Mouse (Mus musculus) thymus, postnatal 36 days (tissue): Measurements from ENCODE around the gene Adgrf5.
"Not testable (repeated sequence)": the region's sequence is repeated elsewhere in the genome, so short reads cannot be mapped to it uniquely, and the experiment has no call there.

Experiments used
- DNase-seq, 2 experiments: peaks; one replicate each; pipeline ENCODE4 v3.0.0; 2022; ENCODE audit warnings: mixed read lengths in 2 of 2

Gene Adgrf5

GRCm38 (mm10) chr17:43472558-43472957, 112.3 kb downstream of the Adgrf5 start:
- DNase-seq, result no peak

- no peak for DNase-seq
Observed at GRCm38 (mm10) chr17:43474775-43475174, 114.5 kb downstream of the Adgrf5 start.

GRCm38 (mm10) chr17:43477621-43478020, 117.4 kb downstream of the Adgrf5 start:
- DNase-seq, result no peak

GRCm38 (mm10) chr17:43485982-43486381, 125.7 kb downstream of the Adgrf5 start:
- no peak for DNase-seq

GRCm38 (mm10) chr17:43488439-43489151, 128.3 kb downstream of the Adgrf5 start:
- DNase-seq, result no peak

GRCm38 (mm10) chr17:43490371-43490770, 130.1 kb downstream of the Adgrf5 start:
- DNase-seq, result not testable (repeated sequence)

GRCm38 (mm10) chr17:43495502-43495901, 135.3 kb downstream of the Adgrf5 start:
- DNase-seq, result no peak

GRCm38 (mm10) chr17:43497521-43497920, 137.3 kb downstream of the Adgrf5 start:
- DNase-seq, result no peak

GRCm38 (mm10) chr17:43500513-43500912, 140.3 kb downstream of the Adgrf5 start:
- no peak for DNase-seq

- no peak for DNase-seq
Observed at GRCm38 (mm10) chr17:43501223-43501622, 141.0 kb downstream of the Adgrf5 start.

GRCm38 (mm10) chr17:43501631-43502030, 141.4 kb downstream of the Adgrf5 start:
- DNase-seq, result no peak

GRCm38 (mm10) chr17:43502592-43502991, 142.3 kb downstream of the Adgrf5 start, which contains the start of gene Mep1a:
Gene Mep1a, minus strand, starts transcription at chr17:43502812.
- DNase-seq, result no peak

GRCm38 (mm10) chr17:43503861-43504593, 143.8 kb downstream of the Adgrf5 start:
- DNase-seq, result no peak

GRCm38 (mm10) chr17:43504594-43504934, 144.3 kb downstream of the Adgrf5 start:
- no peak for DNase-seq
